Mouse (Mus musculus) urinary bladder, postnatal 10 days (tissue): Measurements from ENCODE around the gene Irf1.
"Not testable (repeated sequence)": the region's sequence is repeated elsewhere in the genome, so short reads cannot be mapped to it uniquely, and the experiment has no call there.

ENCODE experiments used
- DNase-seq: peaks from one replicate; pipeline ENCODE4 v3.0.0; 2022; ENCODE audit warnings: low spot score

The Irf1 gene

GRCm38 (mm10) chr11:53769760-53770124, at the start of gene Irf1:
TSS of gene Irf1 (plus strand) at chr11:53770014.
- peak; percentile 75 for DNase-seq

GRCm38 (mm10) chr11:53720715-53721114, 49.1 kb upstream of the Irf1 start, which contains the start of gene Il5:
TSS of gene Il5 (plus strand) at chr11:53720794.
- no peak for DNase-seq

- DNase-seq: no peak
Measured at GRCm38 (mm10) chr11:53731457-53731856, 38.4 kb upstream of the Irf1 start.

GRCm38 (mm10) chr11:53732244-53732643, 37.6 kb upstream of the Irf1 start:
- DNase-seq: no peak

GRCm38 (mm10) chr11:53733824-53734223, 36.0 kb upstream of the Irf1 start:
- DNase-seq: no peak

- no peak for DNase-seq
Measured at GRCm38 (mm10) chr11:53734431-53734830, 35.4 kb upstream of the Irf1 start.

GRCm38 (mm10) chr11:53734970-53735681, 34.7 kb upstream of the Irf1 start:
- no peak for DNase-seq

GRCm38 (mm10) chr11:53735682-53736245, 34.0 kb upstream of the Irf1 start:
- DNase-seq: no peak

GRCm38 (mm10) chr11:53736771-53737572, 32.8 kb upstream of the Irf1 start:
- DNase-seq: peak; percentile 34

- no peak for DNase-seq
Measured at GRCm38 (mm10) chr11:53737573-53737946, 32.3 kb upstream of the Irf1 start.

GRCm38 (mm10) chr11:53742353-53742752, 27.5 kb upstream of the Irf1 start:
- DNase-seq: no peak

- DNase-seq: no peak
Measured at GRCm38 (mm10) chr11:53745260-53745659, 24.6 kb upstream of the Irf1 start.

- DNase-seq: no peak
Measured at GRCm38 (mm10) chr11:53747985-53748384, 21.8 kb upstream of the Irf1 start.

GRCm38 (mm10) chr11:53748614-53749013, 21.2 kb upstream of the Irf1 start:
- DNase-seq: no peak

- no peak for DNase-seq
Measured at GRCm38 (mm10) chr11:53749306-53749705, 20.5 kb upstream of the Irf1 start.

GRCm38 (mm10) chr11:53749716-53750352, 20.0 kb upstream of the Irf1 start:
- DNase-seq: no peak

GRCm38 (mm10) chr11:53755011-53755595, 14.7 kb upstream of the Irf1 start:
- DNase-seq: no peak

- DNase-seq: no peak
Measured at GRCm38 (mm10) chr11:53757612-53758011, 12.2 kb upstream of the Irf1 start.

- not testable (repeated sequence) for DNase-seq
Measured at GRCm38 (mm10) chr11:53758033-53758432, 11.8 kb upstream of the Irf1 start.

- DNase-seq: no peak
Measured at GRCm38 (mm10) chr11:53758791-53759351, 10.9 kb upstream of the Irf1 start.

GRCm38 (mm10) chr11:53759545-53760406, 10.0 kb upstream of the Irf1 start:
- no peak for DNase-seq
